Mouse (Mus musculus) olfactory bulb, adult 2 months (tissue): Measurements from ENCODE around the gene Zkscan7.

Experiments
- CTCF ChIP-seq: fragments of 200-500 bp; IDR thresholded peaks from 2 replicates; pipeline ENCODE4 v1.5.1; 2012; ENCODE audit warnings: low read depth, mild to moderate bottlenecking, low read length, moderate library complexity; ENCODE audit not compliant: insufficient read depth
- POLR2A ChIP-seq: fragments of 200-500 bp; IDR thresholded peaks from 2 replicates; pipeline ENCODE4 v1.6.1; 2012; ENCODE audit warnings: mild to moderate bottlenecking, low read depth, low read length, moderate library complexity; ENCODE audit not compliant: insufficient read depth

GRCm38 (mm10) chr9:122866192-122866591 is 19.3 kb upstream of the Zkscan7 start:
- TF ChIP-seq POLR2A (no peak), CTCF (no peak)
